Mouse (Mus musculus) thymus, adult 2 months (tissue): ENCODE data around the gene Cd19.

ENCODE experiments used
- CTCF ChIP-seq: fragments of 200-500 bp; IDR thresholded peaks from 2 replicates; pipeline ENCODE4 v1.5.1; 2012; ENCODE audit warnings: mild to moderate bottlenecking, control low read depth, low read length, moderate library complexity, borderline replicate concordance; ENCODE audit not compliant: control insufficient read depth, poor library complexity, insufficient read depth; ENCODE audit errors: extremely low read depth
- POLR2A ChIP-seq: fragments of 200-500 bp; IDR thresholded peaks from 2 replicates; pipeline ENCODE4 v1.6.1; 2012; ENCODE audit warnings: mild to moderate bottlenecking, low read length, control low read depth, moderate library complexity; ENCODE audit not compliant: control insufficient read depth, poor library complexity, insufficient read depth; ENCODE audit errors: extremely low read depth

DNA sequence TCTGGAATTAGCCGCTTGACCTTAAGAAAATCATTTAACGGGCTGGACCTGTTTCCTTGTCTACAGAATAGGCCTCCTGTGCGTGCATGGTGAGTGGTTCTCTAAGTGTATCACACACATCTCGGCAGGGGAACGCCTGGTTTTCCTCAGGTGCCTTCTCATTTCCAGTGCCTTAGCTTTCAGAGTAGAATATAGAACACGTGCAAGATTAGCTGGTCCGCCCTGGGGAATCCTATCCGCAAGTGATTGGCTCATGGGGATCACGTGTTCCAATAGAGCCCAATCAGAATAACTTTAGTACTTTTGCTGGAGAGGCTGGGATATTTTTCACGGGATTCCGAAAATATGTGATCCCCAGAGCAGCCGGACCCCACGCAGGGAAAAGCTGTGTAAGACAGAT is 55.6 kb downstream of the Cd19 start:
- TF ChIP-seq POLR2A (no peak), CTCF (no peak)
